Mouse (Mus musculus) megakaryocyte, embryonic 14.5 days (primary cell): ENCODE results near the gene Ece2.

ENCODE experiments used
- FLI1 ChIP-seq: IDR thresholded peaks from 2 replicates; pipeline ENCODE4 v1.6.1; 2012; ENCODE audit warnings: low read length, inconsistent platforms, mixed read lengths
- GATA1 ChIP-seq: IDR thresholded peaks from 3 replicates; pipeline ENCODE4 v1.6.1; 2012; ENCODE audit warnings: mixed read lengths, low read length, inconsistent platforms, borderline replicate concordance

DNA sequence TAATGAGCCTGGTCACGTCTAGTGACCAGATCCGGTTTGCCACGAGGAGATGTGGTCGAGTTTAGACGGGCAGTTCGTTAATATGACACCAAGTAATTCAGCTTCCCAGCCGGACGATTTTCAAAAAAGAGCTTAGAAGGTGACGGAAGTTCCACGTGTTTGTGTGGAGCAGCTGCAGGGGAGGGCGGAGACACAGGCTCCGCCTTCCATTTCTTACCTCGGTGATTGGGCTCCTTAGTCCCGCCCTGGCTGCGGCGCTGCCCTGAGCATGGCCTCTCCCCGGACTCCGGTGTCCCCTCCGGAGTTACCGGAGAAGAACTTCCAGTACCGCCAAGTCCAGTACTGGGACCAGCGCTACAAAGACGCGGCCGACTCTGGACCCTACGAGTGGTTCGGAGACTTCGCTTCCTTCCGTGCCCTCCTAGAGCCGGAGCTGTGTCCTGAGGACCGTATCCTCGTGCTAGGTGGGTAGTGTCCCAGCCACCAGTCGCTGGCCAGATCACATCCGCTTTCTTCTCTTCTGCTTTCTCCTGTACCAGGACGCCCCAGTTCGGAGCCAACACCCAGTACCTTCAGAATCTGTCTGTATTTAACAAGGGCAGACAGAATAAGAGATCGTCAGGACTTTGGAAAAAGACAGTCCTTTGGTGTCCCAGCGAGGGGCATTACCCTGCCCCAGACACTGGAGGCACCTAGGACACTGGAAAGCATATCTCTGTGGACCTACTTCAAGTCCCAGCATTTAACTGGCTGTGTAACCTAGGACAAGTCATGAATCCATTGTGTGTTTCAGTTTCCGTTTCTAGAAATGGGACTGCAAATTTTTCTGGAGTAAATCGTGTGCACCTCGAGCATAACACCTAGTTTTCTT lies 18.0 kb upstream of the Ece2 start, which contains the start of the genes Eef1akmt4, Gm49333 and Alg3:
- TF ChIP-seq GATA1 (no peak), FLI1 (no peak)
